Mouse (Mus musculus): ENCODE results near the gene Slc4a4. TPM values are rescaled to one million over a fixed set of nuclear protein-coding genes. Genes with fewer than 3 reads are reported as not detected.
"Not testable (repeated sequence)": the region's sequence is repeated elsewhere in the genome, so short reads cannot be mapped to it uniquely, and the experiment has no call there.

Gene Slc4a4
- total and polyA plus RNA-seq, 2 experiments from 2014 or later: 4.4 to 10.6 TPM

- Histone ChIP-seq H3K27ac (ENCODE audit: low read depth) (no peak overlapping the region), H3K4me2 (ENCODE audit: low read depth, low read length) (no peak overlapping the region), H3K9ac (replicated peaks; ENCODE audit: low read depth, low read length) (no peak overlapping the region), H3K27me3 (ENCODE audit: control insufficient read depth, insufficient read depth, low read length) (no peaks in the 10 kb centered on the region), H3K9me3 (replicated peaks; ENCODE audit: control insufficient read depth, low read length) (no peaks in the 10 kb centered on the region), H3K4me1 (ENCODE audit: control insufficient read depth, insufficient read depth) (no peaks in the 10 kb centered on the region), H3K4me3 (ENCODE audit: low read depth, low read length) (no peak overlapping the region), H3K36me3 (replicated peaks; ENCODE audit: control insufficient read depth, insufficient read depth, low read length) (no peaks in the 10 kb centered on the region)
- TF ChIP-seq EP300 (IDR thresholded peaks at IDR 0.05; ENCODE audit: low read depth) (no peak), CTCF (IDR thresholded peaks at IDR 0.05; ENCODE audit: low read depth) (no peak)
- DNase-seq (ENCODE audit: low spot score): no peak
- no peak for ATAC-seq (ENCODE audit: insufficient read depth, low read depth)
These were observed 102.4 kb downstream of the Slc4a4 start for GRCm38 (mm10) chr5:88989018-88989417.

- Histone ChIP-seq H3K9ac (replicated peaks; ENCODE audit: low read depth, low read length) (no peak overlapping the region), H3K27me3 (ENCODE audit: control insufficient read depth, insufficient read depth, low read length) (no peaks in the 10 kb centered on the region), H3K4me1 (ENCODE audit: control insufficient read depth, insufficient read depth) (no peaks in the 10 kb centered on the region), H3K27ac (ENCODE audit: low read depth) (no peak overlapping the region), H3K4me2 (ENCODE audit: low read depth, low read length) (no peak overlapping the region), H3K36me3 (replicated peaks; ENCODE audit: control insufficient read depth, insufficient read depth, low read length) (no peaks in the 10 kb centered on the region), H3K9me3 (replicated peaks; ENCODE audit: control insufficient read depth, low read length) (no peaks in the 10 kb centered on the region), H3K4me3 (ENCODE audit: low read depth, low read length) (no peak overlapping the region)
- no peak for ATAC-seq (ENCODE audit: insufficient read depth, low read depth)
- no peak for DNase-seq (ENCODE audit: low spot score)
- TF ChIP-seq EP300 (IDR thresholded peaks at IDR 0.05; ENCODE audit: low read depth): no peak
- no peak for TF ChIP-seq CTCF (IDR thresholded peaks at IDR 0.05; ENCODE audit: low read depth)
- WGBS: 76% methylated on average over 9 of the region's 9 CpGs
These were observed 103.7 kb downstream of the Slc4a4 start for GRCm38 (mm10) chr5:88990196-88990747.

GRCm38 (mm10) chr5:88991309-88991708 is 104.7 kb downstream of the Slc4a4 start:
- not testable (repeated sequence) for H3K27ac ChIP-seq (ENCODE audit: low read depth); H3K9ac ChIP-seq (replicated peaks; ENCODE audit: low read depth, low read length); ATAC-seq (ENCODE audit: insufficient read depth, low read depth); H3K9me3 ChIP-seq (replicated peaks; ENCODE audit: control insufficient read depth, low read length); H3K4me3 ChIP-seq (ENCODE audit: low read depth, low read length); DNase-seq (ENCODE audit: low spot score); H3K27me3 ChIP-seq (ENCODE audit: control insufficient read depth, insufficient read depth, low read length); H3K4me1 ChIP-seq (ENCODE audit: control insufficient read depth, insufficient read depth); H3K36me3 ChIP-seq (replicated peaks; ENCODE audit: control insufficient read depth, insufficient read depth, low read length); H3K4me2 ChIP-seq (ENCODE audit: low read depth, low read length)
- 69% methylated on average over 2 of the region's 2 CpGs for WGBS

- H3K27me3 ChIP-seq (ENCODE audit: control insufficient read depth, insufficient read depth, low read length): no peaks in the 10 kb centered on the region
- H3K4me2 ChIP-seq (ENCODE audit: low read depth, low read length): no peak overlapping the region
- no peaks in the 10 kb centered on the region for H3K36me3 ChIP-seq (replicated peaks; ENCODE audit: control insufficient read depth, insufficient read depth, low read length)
- TF ChIP-seq EP300 (IDR thresholded peaks at IDR 0.05; ENCODE audit: low read depth) (no peak), CTCF (IDR thresholded peaks at IDR 0.05; ENCODE audit: low read depth) (no peak)
- no peak for DNase-seq (ENCODE audit: low spot score)
- no peak for ATAC-seq (ENCODE audit: insufficient read depth, low read depth)
- H3K4me1 ChIP-seq (ENCODE audit: control insufficient read depth, insufficient read depth): no peaks in the 10 kb centered on the region
- no peaks in the 10 kb centered on the region for H3K9me3 ChIP-seq (replicated peaks; ENCODE audit: control insufficient read depth, low read length)
- no peak overlapping the region for H3K4me3 ChIP-seq (ENCODE audit: low read depth, low read length)
- H3K9ac ChIP-seq (replicated peaks; ENCODE audit: low read depth, low read length): no peak overlapping the region
- no peak overlapping the region for H3K27ac ChIP-seq (ENCODE audit: low read depth)
- 91% methylated on average over 5 of the region's 5 CpGs for WGBS
These were observed 107.9 kb downstream of the Slc4a4 start for GRCm38 (mm10) chr5:88994533-88994932.

GRCm38 (mm10) chr5:88996246-88996645 is 109.6 kb downstream of the Slc4a4 start:
- H3K9ac ChIP-seq (replicated peaks; ENCODE audit: low read depth, low read length): no peak overlapping the region
- no peaks in the 10 kb centered on the region for H3K4me1 ChIP-seq (ENCODE audit: control insufficient read depth, insufficient read depth)
- no peaks in the 10 kb centered on the region for H3K27me3 ChIP-seq (ENCODE audit: control insufficient read depth, insufficient read depth, low read length)
- no peak overlapping the region for H3K4me3 ChIP-seq (ENCODE audit: low read depth, low read length)
- no peak for ATAC-seq (ENCODE audit: insufficient read depth, low read depth)
- no peak for DNase-seq (ENCODE audit: low spot score)
- 92% methylated on average over 8 of the region's 8 CpGs for WGBS
- TF ChIP-seq EP300 (IDR thresholded peaks at IDR 0.05; ENCODE audit: low read depth) (no peak), CTCF (IDR thresholded peaks at IDR 0.05; ENCODE audit: low read depth) (no peak)
- H3K9me3 ChIP-seq (replicated peaks; ENCODE audit: control insufficient read depth, low read length): no peaks in the 10 kb centered on the region
- no peaks in the 10 kb centered on the region for H3K36me3 ChIP-seq (replicated peaks; ENCODE audit: control insufficient read depth, insufficient read depth, low read length)
- no peak overlapping the region for H3K4me2 ChIP-seq (ENCODE audit: low read depth, low read length)
- no peak overlapping the region for H3K27ac ChIP-seq (ENCODE audit: low read depth)

- no peak overlapping the region for H3K4me2 ChIP-seq (ENCODE audit: low read depth, low read length)
- no peak overlapping the region for H3K27ac ChIP-seq (ENCODE audit: low read depth)
- H3K9ac ChIP-seq (replicated peaks; ENCODE audit: low read depth, low read length): no peak overlapping the region
- H3K36me3 ChIP-seq (replicated peaks; ENCODE audit: control insufficient read depth, insufficient read depth, low read length): no peaks in the 10 kb centered on the region
- ATAC-seq (ENCODE audit: insufficient read depth, low read depth) (no peak), DNase-seq (ENCODE audit: low spot score) (no peak)
- no peaks in the 10 kb centered on the region for H3K9me3 ChIP-seq (replicated peaks; ENCODE audit: control insufficient read depth, low read length)
- H3K4me3 ChIP-seq (ENCODE audit: low read depth, low read length): no peak overlapping the region
- 41% methylated on average over 6 of the region's 6 CpGs for WGBS
- H3K27me3 ChIP-seq (ENCODE audit: control insufficient read depth, insufficient read depth, low read length): no peaks in the 10 kb centered on the region
- H3K4me1 ChIP-seq (ENCODE audit: control insufficient read depth, insufficient read depth): no peaks in the 10 kb centered on the region
- TF ChIP-seq EP300 (IDR thresholded peaks at IDR 0.05; ENCODE audit: low read depth) (no peak), CTCF (IDR thresholded peaks at IDR 0.05; ENCODE audit: low read depth) (no peak)
These were observed 110.7 kb downstream of the Slc4a4 start for GRCm38 (mm10) chr5:88997277-88997676.
